In the genomic region with DNA sequence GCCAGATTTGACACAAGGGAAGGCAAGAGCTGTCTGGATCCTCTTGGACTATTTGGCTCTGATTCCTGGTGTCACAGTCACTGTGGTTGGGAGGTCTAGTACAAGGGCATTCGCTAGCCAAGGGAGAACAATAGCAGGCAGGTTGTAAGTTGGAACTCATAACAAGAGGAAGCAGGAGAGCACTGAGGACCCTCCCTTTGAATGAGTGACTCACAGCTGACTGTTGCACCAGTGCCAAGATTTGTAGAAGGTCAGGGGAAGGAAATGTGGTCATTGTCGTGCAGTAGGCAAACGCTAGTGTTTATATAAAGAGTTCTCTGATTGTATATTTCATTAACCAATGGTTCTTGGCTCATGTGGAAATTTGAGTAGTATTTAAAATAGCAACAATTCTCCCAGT, we compare ENCODE assay signal across 11 mouse cellular contexts.
DNase-seq lines count a peak whose midpoint lies in the region; ATAC-seq and TF ChIP-seq lines count a peak whose summit lies in the region.
"Had no signal": no experiment of that assay in that cellular context is flagged by ENCODE, and none has a peak within 500 bp of the region (broad histone marks: within the 10 kb centered on the region; RNA-seq: fewer than 3 reads in every experiment).

No protein-coding gene starts in this region.

- no peak overlapping the region for H3K27ac ChIP-seq in liver, postnatal 0 days (ENCODE audit: low read depth)
- H3K27ac ChIP-seq in liver, embryonic 12.5 days: no peak overlapping the region
- no peak overlapping the region for H3K27ac ChIP-seq in lung, embryonic 14.5 days (ENCODE audit: low read depth)
- no peak overlapping the region for H3K27ac ChIP-seq in stomach, postnatal 0 days (replicated peaks)
- H3K27ac ChIP-seq: midbrain, embryonic 12.5 days had no signal

- H3K4me3 ChIP-seq in liver, postnatal 0 days (ENCODE audit: low read depth, low read length): no peak overlapping the region
- H3K4me3 ChIP-seq in liver, embryonic 12.5 days: no peak overlapping the region
- H3K4me3 ChIP-seq in lung, embryonic 14.5 days (ENCODE audit: low read depth, low read length): no peak overlapping the region
- H3K4me3 ChIP-seq in stomach, postnatal 0 days (ENCODE audit: low read depth, low read length): no peak overlapping the region
- H3K4me3 ChIP-seq: midbrain, embryonic 12.5 days had no signal

- no peak for TF ChIP-seq CTCF in liver, postnatal 0 days (IDR thresholded peaks at IDR 0.05; ENCODE audit: low read depth)
- TF ChIP-seq CTCF in lung, embryonic 14.5 days (IDR thresholded peaks at IDR 0.05; ENCODE audit: low read depth): no peak
- TF ChIP-seq CTCF in stomach, postnatal 0 days (IDR thresholded peaks at IDR 0.05; ENCODE audit: low read depth): no peak

- H3K36me3 ChIP-seq in liver, postnatal 0 days (replicated peaks; ENCODE audit: insufficient read depth, low read length): no peaks in the 10 kb centered on the region
- no peaks in the 10 kb centered on the region for H3K36me3 ChIP-seq in liver, embryonic 12.5 days
- H3K36me3 ChIP-seq in lung, embryonic 14.5 days (ENCODE audit: insufficient read depth): no peaks in the 10 kb centered on the region
- no peaks in the 10 kb centered on the region for H3K36me3 ChIP-seq in stomach, postnatal 0 days (ENCODE audit: control insufficient read depth, insufficient read depth, low read length)
- H3K36me3 ChIP-seq: G1E; midbrain, embryonic 12.5 days had no signal

- no peaks in the 10 kb centered on the region for H3K27me3 ChIP-seq in liver, postnatal 0 days (ENCODE audit: insufficient read depth, low read length)
- H3K27me3 ChIP-seq in liver, embryonic 12.5 days (replicated peaks): no peaks in the 10 kb centered on the region
- no peaks in the 10 kb centered on the region for H3K27me3 ChIP-seq in lung, embryonic 14.5 days (ENCODE audit: insufficient read depth, low read length)
- H3K27me3 ChIP-seq in stomach, postnatal 0 days (ENCODE audit: control insufficient read depth, insufficient read depth, low read length): no peaks in the 10 kb centered on the region
- H3K27me3 ChIP-seq: midbrain, embryonic 12.5 days had no signal

- no peak overlapping the region for H3K9ac ChIP-seq in liver, postnatal 0 days (replicated peaks)
- H3K9ac ChIP-seq in liver, embryonic 12.5 days: no peak overlapping the region
- H3K9ac ChIP-seq in lung, embryonic 14.5 days: no peak overlapping the region
- H3K9ac ChIP-seq in stomach, postnatal 0 days (ENCODE audit: low read length): no peak overlapping the region
- H3K9ac ChIP-seq: midbrain, embryonic 12.5 days had no signal

- peak; percentile 24 to 70 for DNase-seq in adrenal gland, adult (ENCODE audit: inconsistent age in 2 of 2, low spot score in 1 of 2)
- no peak for DNase-seq in adrenal gland, adult 18-20 months (ENCODE audit: low spot score in 2 of 2)
- DNase-seq in liver, postnatal 0 days: no peak
- peak; percentile 74 for DNase-seq in lung, embryonic 14.5 days
- peak; percentile 71 for DNase-seq in stomach, postnatal 0 days (ENCODE audit: low spot score)
- DNase-seq in gastrocnemius, adult 18-20 months (ENCODE audit: low spot score): no peak
- no peak for DNase-seq in cerebellum, adult 11 months
- DNase-seq: cerebellum, postnatal 36 days had no signal

- peak; percentile 21; the same call in 1 of the 2 replicates for ATAC-seq in liver, postnatal 0 days
- no peak for ATAC-seq in liver, embryonic 12.5 days
- ATAC-seq in lung, embryonic 14.5 days (ENCODE audit: insufficient read depth): peak; percentile 77; the same call in 1 of the 2 replicates
- ATAC-seq in stomach, postnatal 0 days (ENCODE audit: low FRiP score, low TSS enrichment): peak; percentile 96

- no peaks in the 10 kb centered on the region for H3K4me1 ChIP-seq in liver, postnatal 0 days (ENCODE audit: insufficient read depth)
- no peaks in the 10 kb centered on the region for H3K4me1 ChIP-seq in liver, embryonic 12.5 days
- no peaks in the 10 kb centered on the region for H3K4me1 ChIP-seq in lung, embryonic 14.5 days (ENCODE audit: insufficient read depth)
- H3K4me1 ChIP-seq in stomach, postnatal 0 days (replicated peaks; ENCODE audit: control insufficient read depth, insufficient read depth): no peaks in the 10 kb centered on the region
- H3K4me1 ChIP-seq: midbrain, embryonic 12.5 days had no signal

- no peaks in the 10 kb centered on the region for H3K9me3 ChIP-seq in liver, postnatal 0 days (ENCODE audit: low read length)
- H3K9me3 ChIP-seq in liver, embryonic 12.5 days (replicated peaks): no peaks in the 10 kb centered on the region
- no peaks in the 10 kb centered on the region for H3K9me3 ChIP-seq in lung, embryonic 14.5 days (ENCODE audit: low read depth, low read length)
- no peaks in the 10 kb centered on the region for H3K9me3 ChIP-seq in stomach, postnatal 0 days (ENCODE audit: control insufficient read depth, low read length)

- TF ChIP-seq EP300 in liver, postnatal 0 days (IDR thresholded peaks at IDR 0.05; ENCODE audit: low read depth): no peak
- no peak for TF ChIP-seq EP300 in stomach, postnatal 0 days (optimal IDR thresholded peaks at IDR 0.05)

- no peak overlapping the region for H3K4me2 ChIP-seq in liver, postnatal 0 days (ENCODE audit: low read depth, low read length)
- H3K4me2 ChIP-seq in liver, embryonic 12.5 days: no peak overlapping the region
- H3K4me2 ChIP-seq in lung, embryonic 14.5 days: no peak overlapping the region
- no peak overlapping the region for H3K4me2 ChIP-seq in stomach, postnatal 0 days (replicated peaks; ENCODE audit: low read depth)
- H3K4me2 ChIP-seq: midbrain, embryonic 12.5 days had no signal

- WGBS in liver, postnatal 0 days (ENCODE audit: insufficient replicate concordance): 22% methylated on average over 3 of the region's 3 CpGs
- 40% methylated on average over 3 of the region's 3 CpGs for WGBS in liver, embryonic 12.5 days (ENCODE audit: insufficient replicate concordance)
- WGBS in lung, embryonic 14.5 days: 37% methylated on average over 3 of the region's 3 CpGs
- WGBS in stomach, postnatal 0 days: 18% methylated on average over 3 of the region's 3 CpGs

Comparison
In these comparisons a context has a peak if more than half of its experiments do, and no peak if none do; other contexts are left out.
1. DNase-seq: peak in adrenal gland, adult (2 of 2), lung, embryonic 14.5 days (single experiment) and stomach, postnatal 0 days (single experiment); none in adrenal gland, adult 18-20 months (0 of 2), liver, postnatal 0 days (single experiment), gastrocnemius, adult 18-20 months (single experiment) and cerebellum, adult 11 months (single experiment).